Mouse (Mus musculus) adrenal gland (tissue): ENCODE data around the gene Minpp1.
"Not testable (repeated sequence)": the region's sequence is repeated elsewhere in the genome, so short reads cannot be mapped to it uniquely, and the experiment has no call there.

ENCODE experiments used
- intact Hi-C: fragments of 180-260 bp; cut with DNase I; formaldehyde crosslinking; loops from one replicate; pipeline ENCODE4 v1.15.1; 2025
- long read RNA-seq, 2 experiments: library from polyadenylated mRNA; unstranded; transcript quantifications; one replicate each; pipeline ENCODE4 v2.0.0; 2020; ENCODE audit warnings: borderline replicate concordance in 1 of 2; ENCODE audit not compliant: insufficient replicate concordance in 1 of 2

The Minpp1 gene
- long read RNA-seq, experiment 1, transcript Minpp1-201 (5 exons, 2,613 nt), result major isoform, 52 of 54 reads
- long read RNA-seq, experiment 1, partial matches to known transcripts, result 2 of 54 reads
- long read RNA-seq, experiment 1, other reads (novel, unspliced or antisense), result 0 of 54 reads
- long read RNA-seq, experiment 2, transcript Minpp1-201 (5 exons, 2,613 nt), result major isoform, 48 of 48 reads
- long read RNA-seq, experiment 2, partial matches to known transcripts, result 0 of 48 reads
- long read RNA-seq, experiment 2, other reads (novel, unspliced or antisense), result 0 of 48 reads

GRCm38 (mm10) chr19:32485681-32486105 lies at the start of gene Minpp1:
Gene Minpp1 (plus strand): TSS chr19:32485769.
- intact Hi-C loops, result no loop called here

DNA sequence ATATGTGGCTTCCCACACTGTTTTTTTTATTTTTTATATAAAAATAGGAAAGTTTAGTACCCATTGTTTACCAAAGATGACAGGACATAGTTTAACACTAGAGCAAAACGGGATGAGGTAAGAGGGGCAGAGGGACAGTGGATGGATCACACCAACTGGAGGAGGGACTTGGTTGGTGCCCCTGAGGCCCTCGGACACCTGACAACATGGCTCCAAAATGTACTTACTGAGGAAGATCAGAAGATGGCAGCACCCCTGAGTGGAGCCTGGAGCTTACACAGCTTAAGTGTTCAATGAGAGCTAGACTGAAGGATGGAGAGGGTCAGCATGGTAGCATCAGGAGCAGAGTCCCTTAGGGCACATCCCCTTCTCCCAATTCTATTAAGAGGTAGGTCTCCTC lies 46.2 kb upstream of the Minpp1 start:
- intact Hi-C loops, result loop anchor here (5.0 to 10.0 kb wide), 2 partner anchors 317 to 465 kb away; no protein-coding TSS in a partner anchor

GRCm38 (mm10) chr19:32441568-32441967 lies 44.0 kb upstream of the Minpp1 start:
- intact Hi-C loops, result no loop called here

DNA sequence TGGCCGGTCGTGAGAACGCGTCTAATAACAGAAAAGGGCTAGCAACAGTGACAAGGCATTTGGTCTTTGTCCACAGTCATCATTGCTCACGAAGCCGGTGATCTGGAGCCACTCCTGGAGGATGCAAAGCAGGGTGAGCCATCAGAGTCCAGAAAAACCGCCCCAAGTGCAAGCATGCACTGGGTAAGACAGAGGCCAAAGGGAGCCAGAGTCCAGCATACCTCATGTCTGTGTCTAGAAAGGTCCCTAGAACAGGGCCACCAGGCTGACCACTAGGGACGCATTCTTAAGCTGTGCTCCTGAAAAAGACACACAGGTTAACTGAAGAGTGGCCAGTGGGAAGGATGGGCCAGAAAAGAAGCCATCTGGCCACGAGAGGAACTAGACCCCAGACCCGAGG lies 36.6 kb upstream of the Minpp1 start:
- intact Hi-C loops, result no loop called here

DNA sequence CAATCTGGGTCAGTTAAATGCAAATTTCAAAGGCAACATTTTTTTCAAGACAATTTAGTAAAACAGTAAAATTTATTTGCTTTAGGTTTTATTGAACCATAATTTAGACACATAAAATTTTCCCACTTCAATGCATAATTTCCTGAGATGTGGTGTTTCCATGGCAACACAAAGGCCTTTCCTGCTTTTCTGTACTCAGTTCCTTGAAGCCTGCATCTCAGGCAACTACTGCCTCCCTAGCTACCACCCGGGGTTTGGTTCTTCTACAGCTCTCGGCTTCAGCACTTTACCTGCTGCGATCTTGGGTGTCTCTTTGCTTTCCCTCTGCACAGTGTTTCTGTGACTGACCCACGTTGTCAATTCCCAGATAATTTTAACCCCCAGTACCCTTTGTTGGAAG lies 33.3 kb upstream of the Minpp1 start:
- intact Hi-C loops, result no loop called here

DNA sequence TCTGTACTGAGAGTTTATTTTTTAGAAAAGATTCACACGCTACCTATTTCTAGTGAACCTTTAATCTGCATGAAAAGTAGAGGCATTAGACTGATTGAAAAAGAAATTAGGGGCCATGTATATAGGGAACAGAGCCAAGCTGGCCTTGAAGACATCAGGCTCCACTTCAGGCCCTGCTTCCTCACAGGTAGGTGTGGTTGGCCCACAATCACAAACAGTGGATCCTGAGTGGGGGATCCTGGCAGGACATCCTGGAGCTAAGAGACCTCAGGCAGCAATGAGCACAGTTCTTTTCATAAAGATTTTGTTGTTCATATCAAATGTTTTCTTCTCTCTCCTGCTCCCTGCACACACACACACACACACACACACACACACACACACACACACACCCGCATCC lies 28.8 kb upstream of the Minpp1 start:
- intact Hi-C loops, result no loop called here

- intact Hi-C loops, result not testable (repeated sequence)
Measured at GRCm38 (mm10) chr19:32457631-32458030, 27.9 kb upstream of the Minpp1 start.

DNA sequence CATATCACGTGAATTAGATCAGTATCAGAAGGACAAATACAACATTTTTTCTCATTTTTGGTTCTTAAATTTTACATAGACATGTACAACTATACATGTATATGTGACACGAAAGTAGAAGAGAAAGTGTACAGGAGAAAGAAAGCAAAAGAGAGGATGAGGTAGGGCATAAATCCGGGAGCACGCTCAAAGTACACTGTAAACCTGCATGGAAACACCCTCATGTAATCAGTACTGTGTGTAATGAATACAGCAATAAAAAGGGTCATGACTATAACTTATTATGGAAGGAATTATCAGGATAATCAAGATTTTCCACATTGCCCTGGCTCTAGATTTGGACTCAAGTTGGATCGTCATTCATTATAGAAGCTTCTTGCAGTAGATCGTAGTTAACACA lies 22.5 kb upstream of the Minpp1 start:
- intact Hi-C loops, result no loop called here

DNA sequence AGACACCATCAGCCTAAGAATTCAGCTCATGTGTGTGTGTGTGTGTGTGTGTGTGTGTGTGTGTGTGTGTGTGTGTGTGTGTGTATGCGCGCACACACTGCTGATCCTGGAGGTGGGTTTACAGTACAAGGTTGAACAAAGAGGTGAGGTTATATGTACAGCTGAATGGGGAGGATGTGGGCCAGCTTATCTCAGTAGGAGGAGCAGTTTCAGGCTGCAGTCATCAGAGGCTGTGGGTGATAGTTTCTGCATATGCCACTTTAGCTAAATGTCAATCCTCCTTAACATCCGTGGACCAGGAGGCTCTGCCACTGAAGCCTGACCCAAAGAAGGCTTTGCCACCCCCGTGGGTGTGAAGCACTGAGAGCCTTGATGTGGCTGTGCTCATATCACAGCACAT lies 20.3 kb upstream of the Minpp1 start:
- intact Hi-C loops, result no loop called here

- intact Hi-C loops, result no loop called here
Measured at GRCm38 (mm10) chr19:32466478-32466877, 19.1 kb upstream of the Minpp1 start, which contains the start of gene Rpl9-ps6. Gene Rpl9-ps6 (minus strand): TSS chr19:32466578.

DNA sequence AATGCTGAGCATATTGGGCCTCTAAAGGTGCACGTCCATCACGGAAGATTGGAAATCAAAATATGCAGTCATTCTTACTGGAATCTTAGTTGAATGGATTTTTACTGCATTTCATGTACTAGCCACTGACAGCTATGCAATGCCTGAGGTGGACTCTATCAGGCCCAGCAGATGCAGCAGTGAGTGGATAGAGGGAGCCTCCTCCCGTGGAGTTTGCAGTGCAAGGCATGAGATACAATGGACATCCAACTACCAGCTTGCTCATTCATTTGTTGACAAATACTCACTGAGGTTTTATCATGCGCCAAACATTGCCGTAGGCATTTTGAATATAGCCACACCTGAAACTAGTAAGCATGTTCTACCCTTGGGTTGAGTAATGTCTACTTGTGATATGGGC lies 18.2 kb upstream of the Minpp1 start:
- intact Hi-C loops, result no loop called here

- intact Hi-C loops, result no loop called here
Measured at GRCm38 (mm10) chr19:32470059-32470497, 15.5 kb upstream of the Minpp1 start.

DNA sequence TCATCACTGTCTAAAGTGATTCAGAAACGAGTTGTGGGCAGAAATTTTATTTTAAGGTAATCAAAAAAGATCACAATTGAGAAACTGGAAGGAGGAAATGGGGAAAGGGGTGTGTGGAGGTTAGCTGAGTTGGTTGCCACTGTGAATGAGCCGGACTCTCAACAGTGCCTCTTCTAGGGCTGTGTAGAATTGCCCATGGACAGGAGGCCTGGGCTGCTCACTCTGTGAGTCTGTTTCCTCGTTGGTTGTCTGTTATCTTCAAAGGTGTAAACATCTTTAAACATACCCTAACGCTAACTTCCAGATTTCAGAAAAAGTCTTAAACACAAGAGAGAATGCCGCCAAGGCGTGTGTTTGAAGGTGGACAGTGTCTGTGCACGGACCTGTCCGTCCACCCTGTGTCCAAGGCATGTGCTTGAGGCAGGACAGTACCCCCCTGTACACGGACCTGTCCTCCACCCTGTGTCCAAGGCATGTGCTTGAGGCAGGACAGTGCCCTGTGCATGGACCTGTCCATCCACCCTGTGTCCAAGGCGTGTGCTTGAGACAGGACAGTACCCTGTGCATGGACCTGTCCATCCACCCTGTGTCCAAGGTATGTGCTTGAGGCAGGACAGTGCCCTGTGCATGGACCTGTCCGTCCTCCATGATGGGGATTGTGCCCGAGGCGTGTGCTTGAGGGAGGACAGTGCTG lies 14.9 kb upstream of the Minpp1 start:
- intact Hi-C loops, result no loop called here

GRCm38 (mm10) chr19:32476016-32476711 lies 9.4 kb upstream of the Minpp1 start:
- intact Hi-C loops, result no loop called here

DNA sequence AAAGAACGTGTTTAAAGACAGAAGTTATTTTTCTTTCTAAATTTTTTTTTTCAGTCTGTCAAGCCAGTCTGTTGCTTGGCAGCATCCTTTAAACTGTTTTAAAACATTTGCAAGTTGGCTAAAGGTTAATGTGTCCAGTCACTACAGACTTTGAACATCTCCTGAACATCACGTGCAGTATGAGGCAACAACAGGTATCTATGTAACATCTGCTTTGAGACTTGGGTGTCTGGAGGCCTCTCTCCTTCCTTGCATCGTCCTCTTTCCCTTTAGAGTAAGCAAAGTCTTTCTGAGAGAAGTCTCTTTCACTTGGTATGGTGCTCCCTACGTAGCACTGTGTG lies 8.9 kb upstream of the Minpp1 start:
- intact Hi-C loops, result no loop called here

DNA sequence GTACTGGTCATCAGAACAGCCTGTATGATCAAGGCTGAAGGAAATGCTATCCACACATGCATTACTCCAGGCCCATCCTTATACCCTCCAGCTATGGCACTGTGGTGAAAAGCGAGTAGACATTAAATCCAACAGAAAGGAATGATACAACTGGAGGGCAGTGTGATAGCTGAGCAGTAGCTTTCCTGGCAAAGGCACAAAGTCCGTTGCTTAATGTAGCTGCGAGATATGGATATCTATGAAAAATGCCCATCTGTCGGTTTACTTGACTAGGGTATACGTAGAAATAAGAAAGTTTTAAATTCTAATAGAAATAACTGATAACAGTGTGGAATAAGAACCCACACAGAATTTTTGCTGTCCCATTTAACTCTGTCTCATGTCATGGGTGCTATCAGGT lies 5.3 kb upstream of the Minpp1 start:
- intact Hi-C loops, result no loop called here

- intact Hi-C loops, result no loop called here
Measured at GRCm38 (mm10) chr19:32480791-32481442, 4.7 kb upstream of the Minpp1 start.

GRCm38 (mm10) chr19:32481511-32481910 lies 4.1 kb upstream of the Minpp1 start:
- intact Hi-C loops, result no loop called here

GRCm38 (mm10) chr19:32484941-32485660 lies 468 bp upstream of the Minpp1 start:
- intact Hi-C loops, result no loop called here

- intact Hi-C loops, result not testable (repeated sequence)
Measured at GRCm38 (mm10) chr19:32486106-32486724, 646 bp downstream of the Minpp1 start.
